Mouse (Mus musculus): ENCODE results near the gene Rnft2.

Gene Rnft2

DNA sequence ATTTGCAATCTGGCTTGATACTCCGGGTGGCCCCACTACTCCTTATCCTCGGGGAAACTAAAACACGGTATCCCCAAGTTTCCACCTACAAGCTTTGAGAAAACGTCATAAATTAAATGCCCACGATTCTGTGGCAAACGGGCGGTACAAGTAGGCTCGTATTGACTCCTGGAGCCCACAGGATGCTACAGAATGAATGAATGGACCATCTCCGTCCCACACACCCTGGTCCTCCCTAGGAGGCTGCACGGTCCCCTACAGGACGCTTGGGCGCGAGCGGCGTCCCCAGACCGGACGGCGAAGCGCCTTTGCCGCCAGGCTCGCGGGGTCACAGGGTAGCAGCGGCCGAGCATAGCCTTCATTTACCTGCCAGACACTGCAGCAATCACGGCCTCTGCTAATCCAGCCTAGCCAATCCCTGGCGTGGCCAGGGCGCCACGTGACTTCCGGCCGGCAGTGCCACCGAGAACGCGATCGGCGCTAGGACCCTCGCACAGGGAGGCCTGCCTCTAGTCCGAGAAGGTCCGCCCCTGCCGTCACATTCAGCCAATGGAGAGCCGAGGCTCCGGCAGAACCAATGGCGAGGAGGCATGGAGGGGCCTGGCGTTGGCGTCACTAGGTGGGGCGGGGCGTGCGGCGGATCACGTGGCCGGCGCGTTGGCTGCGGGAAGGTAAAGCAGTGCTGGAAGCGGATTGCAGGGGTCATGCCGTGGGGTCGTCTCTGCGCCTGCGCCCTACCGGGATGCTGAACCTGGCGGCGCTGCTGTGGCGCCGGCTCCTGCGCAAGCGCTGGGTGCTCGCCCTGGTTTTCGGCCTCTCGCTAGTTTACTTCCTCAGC is at the start of gene Rnft2, which contains the start of gene 2410131K14Rik:
Rnft2 (minus strand) TSS at position 511 of the 838 bp plus-strand sequence.
2410131K14Rik (plus strand) TSS at position 622 of the 838 bp plus-strand sequence.
- DNase-seq (ENCODE audit: low read depth, low spot score): peak; percentile 99

DNA sequence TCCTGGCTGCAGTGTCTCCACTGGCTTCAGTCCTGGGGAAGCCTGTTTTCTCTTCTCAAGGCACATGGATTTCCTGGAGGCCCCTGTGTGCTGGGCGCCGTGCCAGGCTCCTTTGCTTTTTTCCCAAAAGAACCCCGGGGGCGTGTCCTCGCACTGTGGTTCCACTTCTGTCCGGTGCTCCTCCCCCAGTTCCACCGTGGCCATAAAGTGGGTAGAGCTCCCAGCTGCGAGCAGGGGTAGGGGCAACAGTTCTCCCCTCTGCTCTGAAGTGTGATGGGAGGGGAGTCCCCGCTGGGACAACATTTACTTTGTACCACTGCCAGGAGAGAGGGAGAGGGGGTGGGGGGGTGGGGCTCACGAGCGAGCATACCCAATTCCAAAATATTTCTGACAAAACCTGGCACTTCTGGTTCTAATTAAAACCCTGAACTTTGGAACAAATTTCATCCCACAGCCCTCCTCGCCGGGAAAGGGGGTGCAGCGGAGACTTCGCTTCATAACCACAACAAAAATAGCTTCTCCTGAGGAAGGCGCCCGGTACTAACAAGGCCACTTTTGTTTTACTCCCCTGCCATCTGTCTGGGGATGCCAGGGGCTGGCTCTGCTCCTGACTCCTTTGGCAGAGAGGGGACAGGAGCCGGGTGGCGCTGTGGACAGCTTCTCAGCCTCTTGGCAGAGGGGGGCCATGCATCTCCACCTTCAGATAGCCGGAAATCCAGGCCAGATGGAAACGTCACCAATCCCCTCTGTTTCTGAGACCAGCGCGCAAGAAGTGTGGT is 49.4 kb upstream of the Rnft2 start:
- peak; percentile 99 for DNase-seq (ENCODE audit: low read depth, low spot score)

DNA sequence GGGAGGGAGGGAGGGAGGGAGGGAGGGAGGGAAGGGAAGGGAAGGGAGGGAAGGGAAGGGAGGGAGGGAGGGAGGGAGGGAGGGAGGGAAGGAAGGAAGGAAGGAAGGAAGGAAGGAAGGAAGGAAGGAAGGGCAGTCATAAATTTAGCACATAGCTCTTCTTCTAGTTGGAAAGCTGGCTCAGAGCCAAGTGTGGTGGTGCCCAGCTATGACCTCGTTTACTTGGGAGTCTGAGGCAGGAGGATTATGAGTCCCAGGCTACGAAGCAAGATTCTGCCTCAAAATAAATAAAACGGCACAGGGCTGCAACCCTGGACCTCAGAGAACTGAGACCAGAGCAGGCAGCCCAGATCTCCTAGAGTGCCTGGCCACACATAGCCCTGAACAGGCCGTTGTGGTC is 47.6 kb upstream of the Rnft2 start:
- peak; percentile 43 for DNase-seq (ENCODE audit: low read depth, low spot score)

- DNase-seq (ENCODE audit: low read depth, low spot score): no peak
Observed at GRCm38 (mm10) chr5:118291453-118291852, 46.5 kb upstream of the Rnft2 start.

GRCm38 (mm10) chr5:118277741-118278495 is 33.0 kb upstream of the Rnft2 start:
- no peak for DNase-seq (ENCODE audit: low read depth, low spot score)

GRCm38 (mm10) chr5:118276711-118277110 is 31.8 kb upstream of the Rnft2 start:
- no peak for DNase-seq (ENCODE audit: low read depth, low spot score)

GRCm38 (mm10) chr5:118276281-118276680 is 31.4 kb upstream of the Rnft2 start:
- no peak for DNase-seq (ENCODE audit: low read depth, low spot score)

GRCm38 (mm10) chr5:118274546-118274945 is 29.6 kb upstream of the Rnft2 start:
- no peak for DNase-seq (ENCODE audit: low read depth, low spot score)

- no peak for DNase-seq (ENCODE audit: low read depth, low spot score)
Observed at GRCm38 (mm10) chr5:118273446-118273845, 28.5 kb upstream of the Rnft2 start.

- no peak for DNase-seq (ENCODE audit: low read depth, low spot score)
Observed at GRCm38 (mm10) chr5:118271449-118272110, 26.7 kb upstream of the Rnft2 start.

- DNase-seq (ENCODE audit: low read depth, low spot score): peak; percentile 82
Observed at GRCm38 (mm10) chr5:118268987-118269386, 24.1 kb upstream of the Rnft2 start.

- DNase-seq (ENCODE audit: low read depth, low spot score): peak; percentile 48
Observed at GRCm38 (mm10) chr5:118266309-118266708, 21.4 kb upstream of the Rnft2 start.

DNA sequence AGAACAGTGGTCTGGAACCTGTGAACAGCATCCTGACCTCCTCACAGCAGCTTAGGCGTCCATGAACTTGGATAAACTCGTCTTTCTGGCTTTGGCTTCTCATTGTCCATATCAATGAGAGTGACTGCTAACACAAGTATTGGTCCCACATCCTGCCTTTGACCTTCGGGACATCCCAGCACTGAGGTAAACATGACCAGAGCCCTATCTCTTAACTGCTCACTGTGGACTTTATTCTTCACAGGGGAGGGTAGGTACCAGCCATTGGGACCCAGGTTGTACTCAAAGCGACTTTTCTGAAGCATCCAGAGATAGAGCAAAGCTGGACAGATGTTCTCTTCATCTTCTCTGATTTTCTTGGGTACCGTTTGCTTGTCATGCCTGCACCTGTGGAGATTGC is 20.4 kb upstream of the Rnft2 start:
- no peak for DNase-seq (ENCODE audit: low read depth, low spot score)

DNA sequence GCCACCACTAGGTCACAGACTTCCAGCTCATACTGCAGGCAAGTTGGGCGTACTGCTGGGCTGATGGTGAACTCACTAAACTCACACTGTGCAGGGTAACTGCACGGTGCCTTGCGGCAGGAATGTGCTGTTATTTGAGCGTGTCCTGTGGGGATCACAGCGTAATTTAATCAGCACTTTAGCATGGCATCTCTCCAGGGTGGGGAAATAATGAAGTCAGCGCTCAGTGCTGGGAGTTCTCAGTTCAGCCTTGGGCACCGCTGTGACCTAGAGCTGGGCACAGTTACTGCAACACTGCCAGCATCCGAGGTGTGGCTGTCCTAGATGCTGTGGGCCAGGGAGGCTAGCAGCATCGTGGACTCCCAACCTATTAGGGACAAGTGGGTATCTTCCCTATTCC is 19.4 kb upstream of the Rnft2 start:
- DNase-seq (ENCODE audit: low read depth, low spot score): no peak

DNA sequence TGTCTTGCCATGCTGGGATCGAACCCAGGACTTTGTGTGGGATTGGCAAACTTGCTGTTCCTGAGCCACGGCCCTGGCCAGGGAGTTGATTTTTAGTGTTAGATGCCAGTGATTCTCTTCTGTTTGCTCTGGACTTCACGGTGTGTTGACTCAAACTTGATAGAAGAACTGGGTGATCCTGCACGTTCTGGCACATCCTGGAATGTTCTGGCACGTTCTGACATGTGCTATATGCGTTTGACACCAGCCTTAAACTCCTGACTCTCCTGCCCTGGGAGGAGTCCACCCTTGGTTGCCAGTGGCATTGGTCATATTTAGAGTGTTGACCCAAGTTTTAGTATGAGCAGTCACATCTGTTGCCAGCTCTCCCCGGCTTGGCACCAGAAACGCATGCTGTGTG is 17.5 kb upstream of the Rnft2 start:
- no peak for DNase-seq (ENCODE audit: low read depth, low spot score)

DNA sequence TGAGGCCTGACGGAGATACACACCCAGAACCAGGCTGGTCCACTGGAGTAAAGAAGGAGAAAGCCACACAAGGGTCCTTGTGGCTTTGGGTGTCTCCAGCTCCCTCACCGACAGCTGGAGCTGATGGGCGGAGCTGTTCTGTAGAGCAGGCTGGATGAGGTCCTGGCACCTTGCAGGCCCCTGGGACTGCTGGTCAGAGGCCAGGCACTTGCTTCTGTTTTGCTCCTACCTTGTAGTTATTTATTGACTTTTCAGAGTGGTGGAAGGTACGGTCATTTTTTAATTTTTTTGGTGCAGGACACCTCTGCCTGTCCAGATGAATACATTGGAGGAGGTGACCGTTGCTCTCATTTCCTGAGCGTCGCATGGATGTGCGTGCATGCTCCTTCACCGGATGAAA is 16.3 kb upstream of the Rnft2 start:
- DNase-seq (ENCODE audit: low read depth, low spot score): no peak

- DNase-seq (ENCODE audit: low read depth, low spot score): no peak
Observed at GRCm38 (mm10) chr5:118260642-118261041, 15.7 kb upstream of the Rnft2 start.

GRCm38 (mm10) chr5:118260055-118260454 is 15.1 kb upstream of the Rnft2 start:
- no peak for DNase-seq (ENCODE audit: low read depth, low spot score)

DNA sequence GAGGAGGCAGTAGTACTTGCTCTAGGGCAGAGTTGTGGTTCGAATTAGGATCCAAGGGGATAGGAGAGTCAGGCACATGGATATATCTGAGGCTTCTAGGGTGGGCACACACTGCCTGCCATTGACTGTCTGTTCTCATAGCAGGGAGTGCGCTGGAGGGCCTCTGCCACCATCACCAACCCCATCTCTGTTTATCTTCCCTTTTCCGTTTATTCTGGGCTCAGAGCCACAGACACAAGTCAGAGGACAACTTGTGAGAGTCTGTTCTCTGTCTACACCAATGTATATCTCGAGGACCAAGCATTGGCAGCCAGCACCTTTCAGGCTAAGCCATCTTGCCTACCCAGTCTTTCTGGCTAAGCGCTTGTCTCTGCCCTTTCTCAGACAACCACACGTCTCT is 14.7 kb upstream of the Rnft2 start:
- no peak for DNase-seq (ENCODE audit: low read depth, low spot score)

- peak; percentile 19 for DNase-seq (ENCODE audit: low read depth, low spot score)
Observed at GRCm38 (mm10) chr5:118259152-118259551, 14.2 kb upstream of the Rnft2 start.

DNA sequence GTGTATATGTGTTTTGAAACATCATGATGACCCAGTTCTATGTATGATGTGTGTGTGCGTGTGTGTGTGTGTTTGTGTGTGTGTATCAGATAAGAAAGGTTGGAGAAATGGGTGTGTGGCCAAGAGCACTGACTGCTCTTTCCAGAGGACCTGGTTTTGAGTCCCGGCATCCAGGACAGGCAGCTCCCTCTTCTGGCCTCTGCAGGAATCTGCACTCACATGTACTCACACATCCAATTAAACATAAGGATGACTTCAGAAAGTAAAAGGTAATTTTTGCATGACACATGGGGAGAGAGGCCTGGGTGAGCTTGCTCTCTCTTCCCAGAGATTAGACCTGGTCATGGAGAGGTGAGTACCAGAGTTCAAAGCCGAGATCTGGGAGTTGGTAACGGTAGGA is 12.1 kb upstream of the Rnft2 start:
- no peak for DNase-seq (ENCODE audit: low read depth, low spot score)

Measured in 3T3-L1 (cell line).